Mouse (Mus musculus) splenic B cell, adult 2 months (primary cell): ENCODE measurements at regions not wholly inside any gene's neighbourhood (a gene's known extent, or its start where the extent isn't known, plus 50 kb on each side); places are given as distances from the start of the nearest gene placed in this dataset.

Source experiments
- DNase-seq: peaks from one replicate; pipeline ENCODE4 v3.0.0-alpha.2; 2011; ENCODE audit warnings: low read depth, low spot score
- H3K27me3 ChIP-seq: 2 replicates; pipeline ENCODE4 v1.6.1; 2012; ENCODE audit warnings: mild to moderate bottlenecking, low read length, moderate library complexity, mixed read lengths; ENCODE audit not compliant: control insufficient read depth, poor library complexity, insufficient read depth, severe bottlenecking
- H3K36me3 ChIP-seq: 2 replicates; pipeline ENCODE4 v1.6.1; 2012; ENCODE audit warnings: mild to moderate bottlenecking, low read length, moderate library complexity, mixed read lengths; ENCODE audit not compliant: control insufficient read depth, poor library complexity, insufficient read depth, severe bottlenecking

DNA sequence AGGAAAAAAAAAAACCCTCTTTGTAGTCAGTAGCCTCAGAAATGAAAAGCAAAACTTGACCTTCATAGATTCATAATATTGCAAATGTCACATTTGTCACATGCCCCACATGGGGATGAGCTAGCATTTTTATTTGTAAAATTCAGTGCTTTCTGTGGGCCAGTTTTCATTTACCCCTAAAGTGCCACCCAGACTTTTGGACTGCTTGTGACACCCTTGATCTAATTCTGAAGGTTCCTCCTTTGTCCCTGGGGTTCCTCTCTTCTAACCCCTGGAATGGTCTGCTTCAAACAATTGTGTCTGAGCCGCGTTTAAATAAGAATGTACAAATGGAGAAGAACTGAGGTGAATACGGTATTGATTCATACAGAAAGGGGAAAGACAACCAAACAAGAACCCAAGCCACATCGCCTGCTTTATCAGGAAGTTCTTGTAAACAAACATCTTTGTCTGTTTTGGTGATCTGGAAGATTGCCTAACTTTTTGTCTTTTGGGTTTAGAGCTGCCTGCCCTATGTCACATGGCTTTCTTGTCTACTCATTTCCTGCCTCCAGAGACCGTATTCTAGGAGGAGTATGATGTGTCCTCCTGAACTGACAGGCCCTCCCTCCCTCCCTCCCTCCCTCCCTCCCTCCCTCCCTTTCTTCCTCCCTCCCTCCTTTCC is 203.1 kb upstream of the Gm9833 start:
- DNase-seq, result peak; percentile 44
- Histone ChIP-seq H3K27me3 (no peaks in the 10 kb centered on the region), H3K36me3 (no peaks in the 10 kb centered on the region)

DNA sequence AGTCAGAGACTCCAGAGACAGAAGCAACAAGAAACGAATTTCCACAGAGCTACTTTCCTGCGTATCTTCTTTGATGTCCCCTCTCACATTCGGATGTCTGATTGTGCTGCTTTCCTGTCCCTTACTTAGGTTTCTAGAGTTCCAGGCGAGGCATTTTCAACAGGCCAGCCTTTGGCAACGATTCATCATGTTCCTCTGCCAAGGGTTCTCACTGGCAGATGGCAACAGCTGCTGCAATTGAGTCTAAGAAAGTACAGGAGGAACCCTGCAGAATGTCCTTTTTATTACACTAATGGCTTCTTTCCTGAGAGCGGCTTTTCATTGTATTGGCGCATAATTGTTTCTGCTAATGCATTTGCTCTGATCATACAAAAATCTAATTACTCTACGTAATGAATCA is 202.3 kb upstream of the Gm9833 start:
- Histone ChIP-seq H3K36me3 (no peaks in the 10 kb centered on the region), H3K27me3 (no peaks in the 10 kb centered on the region)
- no peak for DNase-seq

DNA sequence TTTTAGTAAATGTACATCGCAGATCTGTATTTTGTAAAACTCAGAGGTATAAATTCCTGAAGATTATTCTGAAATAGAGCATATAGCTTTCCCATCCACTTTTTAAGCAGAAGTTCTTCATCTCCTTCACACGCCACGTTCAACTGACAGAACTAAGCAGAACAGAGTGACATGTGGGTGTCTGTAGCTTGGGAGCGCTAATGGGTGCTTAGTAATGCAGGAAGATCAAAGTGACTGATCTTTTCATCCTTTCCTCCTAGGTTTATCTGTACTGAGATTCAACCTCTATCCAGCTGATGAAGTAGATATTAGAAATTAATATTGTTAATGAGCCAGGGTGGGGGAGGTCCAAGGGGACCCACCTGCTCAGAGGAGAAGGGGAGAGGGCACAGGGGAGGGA is 201.8 kb upstream of the Gm9833 start:
- no peak for DNase-seq
- H3K36me3 ChIP-seq, result no peaks in the 10 kb centered on the region
- H3K27me3 ChIP-seq, result no peaks in the 10 kb centered on the region

DNA sequence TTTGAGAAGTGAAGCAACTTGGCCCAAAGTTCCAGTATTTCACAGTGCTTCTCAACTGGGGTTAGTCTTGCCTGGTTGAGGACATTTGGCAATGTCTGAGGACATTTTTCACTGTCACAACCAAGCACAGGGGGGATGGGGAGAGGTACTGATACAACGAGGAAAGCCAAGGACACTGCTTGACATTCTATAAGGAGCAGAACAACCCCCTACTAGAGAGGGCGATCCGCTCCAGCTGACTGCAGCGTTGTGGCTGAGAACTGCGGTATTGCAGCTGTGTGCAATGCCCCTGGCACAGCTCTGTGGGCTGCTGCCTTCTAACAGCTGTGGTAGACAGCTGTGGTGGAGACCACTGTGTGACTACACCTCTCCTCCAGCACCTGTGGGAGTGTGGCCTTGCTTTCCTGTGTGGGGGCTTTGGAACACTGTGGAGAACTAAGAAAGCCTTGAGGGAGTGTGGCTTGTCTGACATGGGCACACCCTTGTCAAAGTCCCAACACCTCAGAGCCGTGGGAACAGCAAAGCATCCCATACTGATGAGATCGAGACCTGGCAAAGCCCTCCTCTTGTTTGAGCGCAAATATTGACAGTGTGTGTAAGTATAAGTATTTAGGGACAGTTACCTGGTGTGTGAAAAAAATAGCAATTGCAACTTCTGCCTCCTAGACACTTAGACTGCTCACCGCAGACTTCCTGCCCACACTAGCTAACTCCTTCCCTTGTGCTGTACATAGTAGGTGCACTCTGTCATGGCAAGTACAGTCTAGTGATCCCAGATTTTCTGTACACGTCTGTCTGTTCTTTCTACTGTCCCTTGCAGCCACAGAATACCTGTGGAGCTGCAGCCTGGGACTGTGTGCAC is 200.9 kb upstream of the Gm9833 start:
- no peaks in the 10 kb centered on the region for H3K27me3 ChIP-seq
- DNase-seq, result peak; percentile 64
- H3K36me3 ChIP-seq, result no peaks in the 10 kb centered on the region

DNA sequence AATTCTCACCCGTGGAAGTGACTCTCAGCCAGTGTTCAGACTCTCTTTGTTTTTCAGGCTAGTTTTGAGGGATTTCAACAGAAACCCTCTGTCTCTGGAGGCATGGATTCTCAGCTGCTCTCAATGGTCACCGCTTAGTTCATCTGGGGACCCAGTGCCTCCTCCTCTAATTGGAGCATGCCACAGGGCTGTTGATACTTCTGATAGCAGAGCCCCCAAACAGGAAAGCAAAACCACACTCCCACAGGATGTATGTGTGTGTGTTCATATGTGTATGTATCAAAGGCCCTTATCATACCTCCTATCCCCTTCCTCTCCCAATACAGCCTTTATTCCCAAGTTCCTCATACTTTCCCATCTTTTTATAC is 200.3 kb upstream of the Gm9833 start:
- Histone ChIP-seq H3K27me3 (no peaks in the 10 kb centered on the region), H3K36me3 (no peaks in the 10 kb centered on the region)
- DNase-seq, result no peak

DNA sequence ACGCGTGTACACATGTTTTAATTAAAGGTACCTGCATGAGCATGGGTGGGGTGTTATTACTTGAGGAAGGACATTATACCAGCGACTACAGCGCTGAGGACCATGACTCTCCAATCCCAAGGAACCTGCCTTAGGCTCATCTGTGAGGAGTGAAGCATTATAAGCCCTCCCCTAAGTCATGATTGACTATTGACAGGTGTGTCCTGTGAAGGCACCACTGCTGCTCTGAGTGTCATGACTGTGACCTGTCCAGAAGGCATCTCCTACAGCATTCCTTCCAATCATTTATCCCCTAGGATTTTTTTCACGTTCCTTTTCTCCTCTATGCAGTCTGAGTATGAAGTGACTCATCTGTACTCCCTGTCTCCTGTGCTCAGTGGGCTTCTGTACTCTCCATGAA is 199.9 kb upstream of the Gm9833 start:
- DNase-seq, result no peak
- no peaks in the 10 kb centered on the region for H3K36me3 ChIP-seq

DNA sequence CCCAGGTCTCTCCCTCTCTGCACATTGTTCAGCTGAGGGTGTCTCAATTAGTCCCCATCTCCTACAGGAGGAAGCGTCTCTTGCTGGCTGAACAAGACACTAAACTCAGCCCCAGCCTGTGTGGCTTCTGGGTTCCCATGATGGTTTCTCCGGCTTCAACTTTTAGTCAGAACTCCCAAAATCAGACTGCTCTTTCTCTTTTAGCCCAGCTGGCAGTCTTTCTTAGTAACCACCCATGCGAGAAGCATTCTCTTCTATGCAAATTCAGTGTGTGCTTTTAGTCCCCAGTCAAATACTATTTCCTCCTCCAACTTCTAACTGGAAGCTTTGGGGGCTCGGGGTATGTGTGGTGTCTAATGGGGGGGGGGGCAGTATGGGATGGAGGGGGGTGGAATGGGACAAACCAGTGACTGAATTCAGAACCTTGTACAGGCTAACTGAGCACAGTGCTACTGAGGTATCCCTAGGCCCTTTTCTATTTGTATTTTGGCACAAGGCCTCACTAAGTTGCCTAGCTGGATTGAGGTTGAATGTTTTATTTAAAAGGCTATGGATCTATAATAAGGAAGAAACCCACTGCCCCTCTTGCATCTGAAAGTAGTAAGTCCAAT is 194.9 kb upstream of the Gm9833 start:
- Histone ChIP-seq H3K36me3 (no peaks in the 10 kb centered on the region), H3K27me3 (no peaks in the 10 kb centered on the region)
- peak; percentile 67 for DNase-seq

More for the DNA sequence above, 199.9 kb upstream of the Gm9833 start:
- H3K27me3 ChIP-seq, result no peaks in the 10 kb centered on the region

DNA sequence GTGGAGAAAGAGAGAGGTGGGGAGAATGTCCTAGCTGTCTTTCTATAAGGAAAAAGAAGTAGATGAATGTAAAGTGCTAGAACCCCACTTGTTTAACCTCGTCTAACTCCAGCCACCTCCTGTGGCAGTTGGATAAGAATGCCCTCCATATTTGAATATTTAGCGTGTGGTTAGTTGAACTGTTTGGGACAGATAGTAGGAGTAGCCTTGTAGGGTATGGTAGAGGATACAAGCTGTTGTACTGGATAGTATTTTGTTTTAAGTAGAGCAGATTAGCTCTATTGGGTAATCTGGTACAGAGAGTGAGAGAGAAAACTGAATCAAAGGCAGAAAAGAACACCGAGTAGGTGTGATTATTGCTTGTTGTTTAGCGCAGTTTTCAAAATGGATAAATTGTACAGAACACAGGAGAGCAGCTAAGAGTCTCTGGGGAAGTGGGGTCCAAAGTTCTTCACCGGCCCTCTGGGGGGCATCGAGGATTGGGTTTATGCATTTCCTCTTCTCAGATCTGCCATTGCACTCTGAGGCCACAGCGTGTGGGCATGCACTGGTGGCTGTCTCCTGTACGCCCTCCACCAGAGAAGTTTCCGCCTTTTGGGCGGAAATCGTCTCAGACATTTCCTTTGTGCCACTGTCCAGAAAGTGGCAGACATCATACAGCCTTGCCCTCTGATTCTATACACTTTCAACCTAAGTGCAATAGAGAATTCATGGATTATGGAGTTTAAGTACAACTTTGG is 192.3 kb upstream of the Gm9833 start:
- DNase-seq, result peak; percentile 75
- no peaks in the 10 kb centered on the region for H3K27me3 ChIP-seq
- H3K36me3 ChIP-seq, result no peaks in the 10 kb centered on the region

DNA sequence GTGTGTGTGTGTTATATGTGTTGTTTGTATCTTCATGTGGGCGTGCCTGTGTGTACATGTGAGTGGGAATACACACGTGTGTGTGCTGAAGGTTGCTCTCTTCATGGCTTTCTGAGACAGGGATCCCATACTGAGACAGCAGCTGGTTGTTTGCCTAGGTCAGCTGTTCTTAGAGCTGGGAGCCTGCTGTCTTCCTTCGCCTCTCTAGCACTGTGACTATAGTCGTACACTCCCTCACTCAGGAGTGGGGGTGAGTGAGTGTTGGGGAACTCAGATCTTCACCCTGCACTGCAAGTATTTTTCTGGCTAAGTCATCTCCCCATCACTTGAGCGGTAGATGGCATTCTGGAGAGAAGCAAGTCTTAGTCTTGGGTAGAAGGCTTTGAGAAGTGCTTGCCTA is 191.6 kb upstream of the Gm9833 start:
- H3K27me3 ChIP-seq, result no peaks in the 10 kb centered on the region
- H3K36me3 ChIP-seq, result no peaks in the 10 kb centered on the region

DNA sequence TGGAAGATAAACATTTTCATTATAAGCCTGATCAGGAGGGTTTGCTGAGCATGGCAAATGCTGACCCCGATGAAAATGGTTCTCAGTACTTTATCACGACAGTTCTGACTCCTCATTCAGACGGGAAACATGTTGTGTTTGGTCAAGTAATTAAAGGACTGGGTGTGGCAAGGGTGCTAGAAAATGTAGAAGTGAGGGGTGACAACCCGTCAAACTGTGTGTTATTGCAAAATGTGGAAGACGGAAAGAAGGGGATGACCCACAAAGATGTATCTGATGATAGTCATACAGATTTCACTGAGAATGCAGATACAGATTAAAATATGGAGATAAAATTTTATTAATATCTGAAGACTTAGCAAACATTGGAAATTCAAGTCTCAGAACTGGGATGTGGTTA is 186.2 kb upstream of the Gm9833 start:
- no peak for DNase-seq
- H3K36me3 ChIP-seq, result no peaks in the 10 kb centered on the region
- H3K27me3 ChIP-seq, result no peaks in the 10 kb centered on the region

More for the DNA sequence above, 191.6 kb upstream of the Gm9833 start:
- no peak for DNase-seq

DNA sequence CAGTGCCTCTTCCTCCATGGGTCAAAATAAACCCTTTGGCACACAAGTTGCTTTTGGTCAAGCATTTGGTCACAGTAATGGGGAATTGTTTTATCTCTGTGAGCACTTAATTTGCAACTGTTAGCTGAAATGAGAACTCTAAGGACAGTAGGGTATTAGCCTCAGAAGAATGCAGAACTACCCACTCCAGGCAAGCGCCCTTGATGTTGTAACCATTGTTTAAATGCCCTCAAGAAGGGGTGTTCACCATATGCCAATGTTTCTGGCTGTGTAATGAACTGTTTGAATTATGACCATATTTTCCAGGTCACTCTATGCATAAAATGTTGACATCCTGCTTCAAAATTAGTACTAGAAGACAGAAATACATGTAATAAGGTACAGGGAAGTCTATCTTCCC is 174.6 kb upstream of the Gm9833 start:
- Histone ChIP-seq H3K27me3 (no peaks in the 10 kb centered on the region), H3K36me3 (no peaks in the 10 kb centered on the region)
- no peak for DNase-seq

DNA sequence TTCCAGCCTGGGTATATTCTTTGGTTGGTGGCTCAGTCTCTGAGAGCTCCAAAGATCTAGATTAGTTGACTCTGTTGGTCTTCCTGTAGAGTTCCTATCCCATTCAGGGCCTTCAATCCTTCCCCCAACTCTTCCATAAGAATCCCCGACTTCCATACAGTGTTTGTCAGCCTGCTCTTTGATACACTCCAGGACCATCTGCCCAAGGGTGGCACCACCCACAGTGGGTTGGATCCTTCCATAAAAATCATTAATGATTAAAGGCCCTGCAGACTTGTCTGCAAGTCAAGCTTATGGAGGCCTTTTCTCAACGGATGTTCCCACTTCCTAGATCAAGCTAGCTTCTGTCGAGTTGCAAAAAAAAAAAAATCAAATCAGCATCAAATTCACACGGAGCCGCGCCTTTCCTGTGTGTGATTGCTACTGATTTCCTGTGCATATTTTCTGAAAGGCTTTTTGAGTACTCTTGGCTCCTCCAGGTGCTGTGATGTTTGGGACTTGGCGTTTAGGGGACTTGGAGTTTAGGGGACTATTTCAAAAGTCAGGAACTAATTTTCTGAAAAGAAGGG is 171.3 kb upstream of the Gm9833 start:
- DNase-seq, result no peak
- H3K36me3 ChIP-seq, result no peaks in the 10 kb centered on the region

DNA sequence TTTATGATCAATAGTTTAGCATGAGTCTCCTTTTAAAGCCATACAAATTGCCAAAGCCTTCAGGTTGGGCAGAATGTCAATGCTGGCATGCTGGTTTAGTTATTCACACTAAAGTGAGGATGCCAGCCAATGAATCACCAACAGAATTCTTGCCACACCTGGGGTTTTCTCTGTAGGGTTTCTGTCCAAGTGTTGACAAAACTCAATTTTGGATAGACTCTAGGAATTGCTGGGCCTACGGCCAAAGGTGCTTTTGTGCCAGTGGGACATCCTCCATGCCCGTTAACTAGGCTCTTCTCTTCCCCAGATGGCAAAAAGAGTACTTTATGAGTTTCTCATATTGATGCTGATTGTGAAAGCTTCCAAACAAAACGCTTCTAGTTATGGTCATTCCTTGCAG is 167.6 kb upstream of the Gm9833 start:
- no peak for DNase-seq
- no peaks in the 10 kb centered on the region for H3K27me3 ChIP-seq
- H3K36me3 ChIP-seq, result no peaks in the 10 kb centered on the region

More for the DNA sequence above, 171.3 kb upstream of the Gm9833 start:
- no peaks in the 10 kb centered on the region for H3K27me3 ChIP-seq

DNA sequence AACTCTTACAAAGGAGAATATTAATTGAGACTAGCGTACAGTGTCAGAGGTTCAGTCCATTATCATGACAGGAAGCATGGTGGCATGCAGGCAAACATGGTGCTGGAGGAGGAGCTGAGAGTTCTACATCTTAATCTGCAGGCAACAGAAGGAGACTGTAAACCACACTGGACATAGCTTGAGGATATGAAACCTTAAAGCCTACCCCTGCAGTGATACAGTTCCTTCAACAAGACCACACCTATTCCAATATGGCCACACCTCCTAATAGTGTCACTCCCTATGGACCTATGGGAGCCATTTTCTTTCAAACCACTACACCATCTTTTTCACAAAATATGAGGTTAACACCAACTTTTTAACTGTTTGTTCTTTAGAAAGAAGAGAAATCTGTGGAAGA is 166.2 kb upstream of the Gm9833 start:
- DNase-seq, result no peak
- Histone ChIP-seq H3K27me3 (no peaks in the 10 kb centered on the region), H3K36me3 (no peaks in the 10 kb centered on the region)
